Mouse (Mus musculus) testis, adult 2 months (tissue): ENCODE results near the gene Ttc39b.

Source experiments
- CTCF ChIP-seq: fragments of 200-500 bp; IDR thresholded peaks from 2 replicates; pipeline ENCODE4 v1.5.1; 2012; ENCODE audit warnings: low read depth, mild to moderate bottlenecking, inconsistent platforms, low read length, moderate library complexity; ENCODE audit not compliant: control insufficient read depth, insufficient read depth, insufficient replicate concordance
- POLR2A ChIP-seq: fragments of 200-500 bp; IDR thresholded peaks from 2 replicates; pipeline ENCODE4 v1.6.1; 2012; ENCODE audit warnings: low read depth, mild to moderate bottlenecking, inconsistent platforms, low read length, moderate library complexity; ENCODE audit not compliant: control insufficient read depth

DNA sequence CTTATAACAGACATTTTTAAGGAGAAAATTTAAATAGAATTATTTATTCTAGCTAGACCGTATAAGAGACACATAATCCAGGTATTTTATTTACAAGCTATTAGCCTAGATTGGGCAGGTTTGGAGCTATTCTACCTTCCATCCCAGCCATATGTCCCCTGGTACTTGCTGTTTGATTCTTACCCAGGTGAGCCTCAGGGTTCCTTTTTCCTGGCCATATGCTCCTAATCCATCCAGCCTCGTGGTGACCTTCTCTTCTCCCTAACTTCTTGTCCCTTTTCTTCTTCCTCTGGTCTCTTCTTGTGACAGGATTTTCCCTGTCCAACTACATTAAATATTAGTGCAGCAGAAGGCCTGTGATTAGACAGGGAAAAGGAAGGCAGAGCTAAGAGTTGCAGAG lies 134.3 kb downstream of the Ttc39b start:
- TF ChIP-seq CTCF (no peak), POLR2A (no peak)
